Mouse (Mus musculus): ENCODE measurements around the gene Isy1.

DNA sequence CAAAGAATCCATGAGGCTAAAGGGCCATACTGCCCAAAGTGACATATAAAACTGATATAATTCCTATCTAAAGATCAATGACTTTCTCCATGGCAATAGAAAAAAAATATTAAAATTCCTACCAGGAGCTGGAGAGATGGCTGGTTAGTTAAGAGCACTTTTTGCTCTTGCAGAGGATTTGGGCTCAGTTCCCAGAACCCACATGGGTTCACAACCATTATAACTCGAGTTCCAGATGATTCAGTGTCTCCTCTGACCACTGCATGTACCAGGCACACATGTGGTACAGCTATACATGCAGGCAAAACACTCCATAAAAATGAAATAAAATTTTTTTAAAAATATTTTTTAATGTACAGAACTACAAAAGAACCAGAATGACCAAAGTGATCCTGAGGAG is 64.1 kb downstream of the Isy1 start:
- TF ChIP-seq POLR2A (IDR thresholded peaks at IDR 0.05; ENCODE audit: insufficient read depth, low read length) (no peak), EP300 (IDR thresholded peaks at IDR 0.05; ENCODE audit: insufficient read depth, low read depth, low read length) (no peak), CTCF (IDR thresholded peaks at IDR 0.05; ENCODE audit: low read depth, low read length) (no peak)
